Mouse (Mus musculus) T-cell, adult 2 months (primary cell): ENCODE results near the gene Ubxn2a.

Experiments used
- DNase-seq: peaks from one replicate; pipeline ENCODE4 v3.0.0; 2022; ENCODE audit warnings: low spot score

The Ubxn2a gene

GRCm38 (mm10) chr12:4878296-4878783, 29.2 kb downstream of the Ubxn2a start:
- no peak for DNase-seq

- DNase-seq: no peak
Measured at GRCm38 (mm10) chr12:4875623-4876022, 31.9 kb downstream of the Ubxn2a start.

- DNase-seq: peak; percentile 71
Measured at GRCm38 (mm10) chr12:4874161-4874927, 33.2 kb downstream of the Ubxn2a start, which contains the start of gene Mfsd2b. Gene Mfsd2b (minus strand): TSS chr12:4874359.

- DNase-seq: no peak
Measured at GRCm38 (mm10) chr12:4873531-4873930, 34.0 kb downstream of the Ubxn2a start.

GRCm38 (mm10) chr12:4872983-4873477, 34.5 kb downstream of the Ubxn2a start:
- no peak for DNase-seq

- no peak for DNase-seq
Measured at GRCm38 (mm10) chr12:4872273-4872672, 35.2 kb downstream of the Ubxn2a start.

- no peak for DNase-seq
Measured at GRCm38 (mm10) chr12:4871260-4871659, 36.2 kb downstream of the Ubxn2a start.

- no peak for DNase-seq
Measured at GRCm38 (mm10) chr12:4868924-4869323, 38.6 kb downstream of the Ubxn2a start.

GRCm38 (mm10) chr12:4864338-4864690, 43.2 kb downstream of the Ubxn2a start:
- DNase-seq: no peak

- no peak for DNase-seq
Measured at GRCm38 (mm10) chr12:4863654-4864337, 43.7 kb downstream of the Ubxn2a start.

GRCm38 (mm10) chr12:4862672-4863071, 44.8 kb downstream of the Ubxn2a start:
- DNase-seq: no peak

- DNase-seq: no peak
Measured at GRCm38 (mm10) chr12:4859241-4859914, 48.1 kb downstream of the Ubxn2a start.

- no peak for DNase-seq
Measured at GRCm38 (mm10) chr12:4856834-4857233, 50.7 kb downstream of the Ubxn2a start.

- peak; percentile 26 for DNase-seq
Measured at GRCm38 (mm10) chr12:4856160-4856559, 51.3 kb downstream of the Ubxn2a start.

GRCm38 (mm10) chr12:4843741-4844140, 63.8 kb downstream of the Ubxn2a start:
- DNase-seq: peak; percentile 51

GRCm38 (mm10) chr12:4842890-4843597, 64.5 kb downstream of the Ubxn2a start, which contains the start of gene Wdcp:
Gene Wdcp (plus strand): TSS chr12:4843303.
- DNase-seq: peak; percentile 86

- DNase-seq: no peak
Measured at GRCm38 (mm10) chr12:4842456-4842855, 65.0 kb downstream of the Ubxn2a start.

GRCm38 (mm10) chr12:4841392-4841887, 66.1 kb downstream of the Ubxn2a start, which contains the start of gene Fkbp1b:
Gene Fkbp1b (minus strand): TSS chr12:4841591.
- DNase-seq: no peak

- DNase-seq: no peak
Measured at GRCm38 (mm10) chr12:4840741-4841140, 66.8 kb downstream of the Ubxn2a start.

GRCm38 (mm10) chr12:4840010-4840409, 67.5 kb downstream of the Ubxn2a start:
- no peak for DNase-seq

- no peak for DNase-seq
Measured at GRCm38 (mm10) chr12:4836959-4837358, 70.5 kb downstream of the Ubxn2a start.
